Mouse (Mus musculus) testis, postnatal 10 days (tissue): ENCODE measurements around the gene Egf.

Source experiments
- DNase-seq: peaks from one replicate; pipeline ENCODE4 v3.0.0; 2021; ENCODE audit warnings: low spot score

Egf gene

GRCm38 (mm10) chr3:129714542-129715145, 40.5 kb downstream of the Egf start:
- DNase-seq = no peak

- peak; percentile 64 for DNase-seq
These were observed 47.0 kb downstream of the Egf start for GRCm38 (mm10) chr3:129708157-129708556.

- no peak for DNase-seq
These were observed 56.2 kb downstream of the Egf start for GRCm38 (mm10) chr3:129698882-129699281.

- DNase-seq = no peak
These were observed 56.8 kb downstream of the Egf start for GRCm38 (mm10) chr3:129698365-129698764.

GRCm38 (mm10) chr3:129697691-129698090, 57.4 kb downstream of the Egf start:
- no peak for DNase-seq

- no peak for DNase-seq
These were observed 59.2 kb downstream of the Egf start for GRCm38 (mm10) chr3:129695943-129696342.

- DNase-seq = no peak
These were observed 61.5 kb downstream of the Egf start for GRCm38 (mm10) chr3:129693581-129693980.

- DNase-seq = no peak
These were observed 62.3 kb downstream of the Egf start for GRCm38 (mm10) chr3:129692816-129693215.

GRCm38 (mm10) chr3:129687429-129687828, 67.7 kb downstream of the Egf start:
- no peak for DNase-seq

GRCm38 (mm10) chr3:129686698-129687333, 68.3 kb downstream of the Egf start:
- peak; percentile 65 for DNase-seq

GRCm38 (mm10) chr3:129686196-129686595, 68.9 kb downstream of the Egf start:
- no peak for DNase-seq

- DNase-seq = no peak
These were observed 71.9 kb downstream of the Egf start for GRCm38 (mm10) chr3:129683060-129683679.

- DNase-seq = no peak
These were observed 72.7 kb downstream of the Egf start for GRCm38 (mm10) chr3:129682389-129682788.

GRCm38 (mm10) chr3:129681841-129682240, 73.3 kb downstream of the Egf start:
- no peak for DNase-seq

- DNase-seq = no peak
These were observed 74.9 kb downstream of the Egf start for GRCm38 (mm10) chr3:129680258-129680657.

- DNase-seq = no peak
These were observed 79.2 kb downstream of the Egf start for GRCm38 (mm10) chr3:129675923-129676322.

GRCm38 (mm10) chr3:129663906-129664305, 91.2 kb downstream of the Egf start:
- DNase-seq = no peak

- no peak for DNase-seq
These were observed 96.3 kb downstream of the Egf start for GRCm38 (mm10) chr3:129658776-129659175.

GRCm38 (mm10) chr3:129657775-129658174, 97.3 kb downstream of the Egf start:
- no peak for DNase-seq

GRCm38 (mm10) chr3:129657222-129657621, 97.9 kb downstream of the Egf start:
- DNase-seq = no peak

GRCm38 (mm10) chr3:129656540-129656939, 98.6 kb downstream of the Egf start:
- DNase-seq = no peak

GRCm38 (mm10) chr3:129652476-129652875, 102.6 kb downstream of the Egf start:
- DNase-seq = no peak

GRCm38 (mm10) chr3:129651765-129652164, 103.4 kb downstream of the Egf start:
- no peak for DNase-seq

GRCm38 (mm10) chr3:129650931-129651330, 104.2 kb downstream of the Egf start:
- no peak for DNase-seq
